Mouse (Mus musculus) adrenal gland, postnatal 14 days (tissue): ENCODE results near the gene Emilin1. TPM values are rescaled to one million over a fixed set of nuclear protein-coding genes. Genes with fewer than 3 reads are reported as not detected.

ENCODE experiments used
- DNase-seq: peaks from one replicate; pipeline ENCODE4 v3.0.0; 2021; ENCODE audit warnings: mixed read lengths
- total RNA-seq: library from RNA; stranded (reverse); gene quantifications from 2 replicates; pipeline ENCODE4 v1.2.3, GENCODE M21; 2021

Gene Emilin1
- total RNA-seq, 1 experiment from 2014 or later, result 46.2 TPM

DNA sequence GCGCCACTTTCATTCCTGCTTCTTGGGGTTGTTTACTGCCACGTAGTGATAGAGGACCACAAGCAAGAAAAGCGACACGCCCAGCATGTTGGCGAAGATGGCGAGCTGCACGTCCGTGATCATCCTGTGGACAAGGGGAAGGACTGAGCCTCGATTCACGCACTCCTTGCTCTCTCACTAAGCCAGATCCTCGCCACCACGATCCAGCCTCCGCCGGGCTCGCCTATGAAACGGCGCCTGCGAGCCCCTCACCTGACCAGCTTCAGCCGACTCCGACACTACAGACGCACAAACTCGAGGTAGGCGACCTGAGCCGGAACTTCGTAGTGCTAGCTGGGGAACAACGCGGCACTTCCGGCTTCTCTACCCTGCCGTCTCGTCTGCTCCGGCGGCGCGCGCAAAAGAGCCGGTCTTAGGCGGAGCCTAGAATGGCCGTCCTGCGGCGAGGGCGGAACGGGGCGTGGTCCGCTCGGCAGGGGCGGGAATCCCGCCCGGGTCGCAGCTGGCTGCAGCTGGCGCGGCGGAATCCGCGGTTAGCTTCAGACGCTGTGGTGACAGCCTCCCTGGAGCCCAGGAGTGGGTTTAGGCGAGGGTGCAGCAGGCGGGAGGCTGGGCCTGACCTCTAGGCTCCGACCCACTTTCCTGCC, 5.7 kb upstream of the Emilin1 start, which contains the start of gene Ost4:
Ost4 (minus strand) TSS at position 376 of the 647 bp plus-strand sequence.
- DNase-seq, result peak; percentile 99

GRCm38 (mm10) chr5:30908426-30909299, 4.5 kb upstream of the Emilin1 start:
- peak; percentile 3 for DNase-seq

DNA sequence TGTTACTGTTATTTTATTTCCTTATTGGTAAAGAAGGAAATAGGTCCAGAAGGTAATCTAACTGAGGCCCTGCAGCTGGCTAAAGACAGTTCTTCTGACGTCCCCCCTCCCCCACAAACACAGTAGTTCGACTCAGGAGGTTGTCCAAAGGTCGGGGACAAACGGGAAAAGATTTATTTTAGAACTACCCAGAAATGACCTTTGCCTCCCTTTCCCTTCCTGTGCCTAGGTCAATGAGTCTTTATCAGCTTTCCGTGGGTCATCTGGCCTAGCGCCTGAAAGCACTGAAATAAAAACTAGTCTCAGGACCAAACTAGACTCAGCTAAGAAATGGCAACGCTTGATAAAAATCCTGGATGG, 3.9 kb upstream of the Emilin1 start:
- DNase-seq, result peak; percentile 53

DNA sequence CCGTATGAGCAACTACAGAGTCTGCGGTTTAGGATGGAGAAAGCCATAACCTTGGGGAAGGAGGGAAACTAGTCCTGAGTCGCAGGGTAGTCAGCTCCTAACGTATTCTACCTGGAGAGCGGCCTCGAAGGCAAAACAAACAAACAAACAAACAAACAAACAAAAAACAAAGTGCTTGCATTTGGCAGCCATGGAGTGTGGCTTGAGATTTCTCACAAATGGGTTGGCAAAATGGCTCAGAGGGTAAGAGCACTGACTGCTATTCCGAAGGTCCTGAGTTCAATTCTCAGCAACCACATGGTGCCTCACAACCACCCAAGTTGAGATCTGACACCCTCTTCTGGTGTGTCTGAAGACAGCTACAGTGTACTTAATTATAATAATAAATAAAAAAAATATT, 3.3 kb upstream of the Emilin1 start:
- DNase-seq, result no peak

- DNase-seq, result peak; percentile 44
These were observed 2.7 kb upstream of the Emilin1 start for GRCm38 (mm10) chr5:30910481-30910880.

DNA sequence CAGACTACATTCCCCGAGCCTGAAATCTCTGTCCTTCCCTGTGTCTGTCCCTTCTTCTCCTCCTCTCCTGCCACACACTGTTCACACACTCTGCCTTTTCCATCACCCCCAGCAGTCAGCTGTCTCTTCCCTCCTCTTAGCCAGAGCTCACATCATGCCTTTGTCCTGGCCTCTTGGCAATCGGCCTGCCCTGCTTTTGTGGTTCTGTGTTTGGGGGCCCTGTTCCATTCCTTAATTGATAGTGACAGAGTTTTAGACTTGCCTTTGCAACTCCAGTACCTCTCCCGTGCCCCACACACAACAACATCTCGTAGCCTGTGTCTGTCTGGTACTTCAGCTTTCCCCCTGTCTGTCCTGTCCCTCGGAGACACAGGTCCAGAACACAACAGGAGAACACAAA, 1.0 kb upstream of the Emilin1 start:
- DNase-seq, result no peak

DNA sequence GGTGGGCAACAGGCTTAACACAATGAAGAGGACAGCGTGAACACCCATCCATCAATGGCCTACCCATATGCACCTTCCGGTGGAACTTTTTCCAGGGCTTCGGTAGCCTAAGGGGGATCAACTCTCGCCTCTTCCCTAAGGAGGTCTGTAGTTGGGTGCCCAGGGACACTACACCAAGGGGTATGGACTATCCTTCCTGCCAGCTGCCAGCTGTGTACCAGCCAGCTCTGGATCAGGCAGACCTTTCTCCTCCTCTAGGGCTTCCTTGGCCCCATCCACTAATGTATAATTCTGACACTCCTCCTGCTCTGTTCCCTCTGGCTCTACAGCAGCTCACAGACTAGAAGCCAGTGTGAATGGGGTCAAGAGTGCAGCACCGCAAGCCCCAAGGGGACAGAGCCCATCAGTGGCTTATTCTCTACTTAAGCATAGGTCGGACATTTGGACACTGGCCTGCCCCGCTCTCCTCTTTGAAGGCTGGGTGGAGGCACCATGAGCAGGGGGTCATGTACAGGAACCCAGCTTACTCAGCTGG, 966 bp downstream of the Emilin1 start:
- DNase-seq, result no peak

- DNase-seq, result no peak
These were observed 1.6 kb downstream of the Emilin1 start for GRCm38 (mm10) chr5:30914849-30915248.

DNA sequence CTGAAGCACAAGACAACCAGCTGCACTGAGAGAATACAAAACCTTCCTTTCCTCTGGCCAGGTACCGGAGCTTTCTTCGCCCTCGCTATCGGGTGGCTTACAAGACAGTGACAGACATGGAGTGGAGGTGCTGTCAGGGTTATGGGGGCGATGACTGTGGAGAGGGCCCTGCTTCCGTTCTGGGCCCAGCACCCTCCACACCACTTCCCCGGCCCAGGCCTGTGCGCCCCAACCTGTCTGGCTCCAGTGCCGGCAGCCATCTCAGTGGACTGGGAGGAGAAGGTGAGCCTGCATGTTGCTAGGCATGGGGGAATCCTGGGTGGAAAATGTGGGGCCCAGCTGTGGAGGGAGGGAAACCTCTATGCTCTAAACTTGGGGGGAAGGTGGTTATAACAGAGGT, 2.3 kb downstream of the Emilin1 start:
- DNase-seq, result no peak

- DNase-seq, result peak; percentile 93
These were observed 2.8 kb downstream of the Emilin1 start for GRCm38 (mm10) chr5:30915974-30916433.

- no peak for DNase-seq
These were observed 3.6 kb downstream of the Emilin1 start for GRCm38 (mm10) chr5:30916841-30917240.

DNA sequence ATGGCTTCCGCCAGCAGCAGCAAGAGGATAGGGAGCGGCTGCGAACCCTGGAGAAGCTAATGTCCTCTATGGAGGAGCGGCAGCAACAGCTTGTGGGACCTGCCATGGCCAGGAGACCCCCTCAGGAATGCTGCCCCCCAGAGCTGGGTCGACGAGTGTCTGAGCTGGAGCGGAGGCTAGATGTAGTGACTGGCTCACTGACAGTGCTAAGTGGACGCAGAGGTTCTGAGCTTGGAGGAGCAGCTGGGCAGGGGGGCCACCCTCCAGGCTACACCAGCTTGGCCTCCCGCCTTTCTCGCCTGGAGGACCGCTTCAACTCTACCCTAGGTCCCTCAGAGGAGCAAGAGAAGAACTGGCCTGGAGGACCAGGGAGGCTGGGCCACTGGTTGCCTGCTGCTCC, 4.1 kb downstream of the Emilin1 start:
- no peak for DNase-seq

DNA sequence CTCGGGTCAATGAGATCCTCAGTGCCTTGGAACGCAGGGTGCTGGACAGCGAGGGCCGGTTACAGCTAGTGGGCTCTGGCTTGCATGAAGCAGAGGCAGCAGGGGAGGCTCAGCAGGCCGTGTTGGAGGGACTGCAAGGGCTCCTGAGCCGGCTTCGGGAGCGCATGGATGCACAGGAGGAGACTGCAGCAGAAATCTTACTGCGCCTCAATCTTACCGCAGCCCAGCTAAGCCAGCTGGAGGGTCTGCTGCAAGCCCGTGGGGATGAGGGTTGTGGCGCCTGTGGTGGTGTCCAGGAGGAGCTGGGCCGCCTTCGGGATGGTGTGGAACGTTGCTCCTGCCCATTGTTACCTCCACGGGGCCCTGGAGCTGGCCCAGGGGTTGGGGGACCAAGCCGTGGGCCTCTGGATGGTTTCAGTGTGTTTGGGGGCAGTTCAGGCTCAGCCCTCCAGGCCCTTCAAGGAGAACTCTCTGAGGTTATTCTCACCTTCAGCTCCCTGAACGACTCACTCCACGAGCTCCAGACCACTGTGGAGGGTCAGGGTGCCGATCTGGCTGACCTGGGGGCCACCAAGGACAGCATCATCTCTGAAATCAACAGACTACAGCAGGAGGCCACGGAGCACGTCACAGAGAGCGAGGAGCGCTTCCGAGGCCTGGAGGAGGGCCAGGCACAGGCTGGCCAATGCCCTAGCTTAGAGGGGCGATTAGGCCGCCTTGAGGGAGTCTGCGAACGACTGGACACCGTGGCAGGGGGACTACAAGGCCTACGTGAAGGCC, 4.9 kb downstream of the Emilin1 start:
- DNase-seq, result no peak

DNA sequence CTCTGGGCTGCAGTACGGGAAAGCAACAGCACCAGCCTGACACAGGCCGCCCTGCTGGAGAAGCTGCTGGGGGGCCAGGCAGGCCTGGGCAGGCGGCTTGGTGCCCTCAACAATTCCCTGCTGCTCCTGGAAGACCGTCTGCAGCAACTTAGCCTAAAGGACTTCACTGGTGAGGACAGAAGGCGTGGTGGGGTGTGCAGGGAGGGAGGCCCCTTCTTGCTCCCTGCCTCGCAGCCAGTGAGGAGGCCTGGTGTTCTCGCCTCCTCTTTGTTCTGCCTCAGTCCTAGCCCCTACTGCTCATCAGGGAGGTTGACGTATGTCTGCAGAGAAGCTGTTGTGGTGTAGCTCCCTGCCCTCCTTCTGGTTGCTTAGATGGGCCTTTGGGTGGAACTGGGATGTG, 5.5 kb downstream of the Emilin1 start:
- DNase-seq, result no peak

DNA sequence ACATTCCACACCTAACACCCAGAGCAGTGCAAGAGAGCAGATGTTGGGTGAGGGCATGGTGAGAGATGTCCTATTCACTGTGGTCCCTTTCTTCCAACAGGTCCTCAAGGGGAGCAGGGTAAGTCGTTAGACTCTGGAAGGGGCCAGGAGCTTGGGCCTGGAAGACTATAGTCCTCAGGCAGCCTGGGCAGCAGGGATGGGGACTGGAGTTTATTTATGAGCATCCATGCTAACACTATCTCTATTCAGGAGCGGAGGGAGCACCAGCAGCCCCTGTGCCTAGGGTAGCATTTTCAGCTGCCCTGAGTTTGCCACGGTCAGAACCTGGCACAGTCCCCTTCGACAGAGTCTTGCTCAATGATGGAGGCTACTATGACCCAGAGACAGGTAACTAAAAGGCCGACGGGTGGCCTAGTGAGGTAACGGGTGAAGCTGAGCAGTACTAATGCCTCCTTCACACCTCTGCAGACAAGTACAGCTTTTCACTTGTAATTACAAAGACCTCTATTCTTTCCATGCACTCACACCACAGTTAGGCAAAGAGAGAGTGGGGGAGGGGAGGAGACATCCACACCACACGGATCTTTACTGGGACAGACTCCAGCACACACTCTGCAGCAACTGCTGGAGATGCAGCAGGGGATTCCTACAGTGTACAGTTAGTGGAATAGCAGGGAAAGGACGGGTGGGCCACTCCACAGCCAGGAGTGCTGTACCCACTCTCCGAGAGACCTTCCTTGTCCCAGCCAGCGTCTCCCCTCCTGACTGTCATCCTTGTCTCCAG, 6.8 kb downstream of the Emilin1 start:
- DNase-seq, result no peak

DNA sequence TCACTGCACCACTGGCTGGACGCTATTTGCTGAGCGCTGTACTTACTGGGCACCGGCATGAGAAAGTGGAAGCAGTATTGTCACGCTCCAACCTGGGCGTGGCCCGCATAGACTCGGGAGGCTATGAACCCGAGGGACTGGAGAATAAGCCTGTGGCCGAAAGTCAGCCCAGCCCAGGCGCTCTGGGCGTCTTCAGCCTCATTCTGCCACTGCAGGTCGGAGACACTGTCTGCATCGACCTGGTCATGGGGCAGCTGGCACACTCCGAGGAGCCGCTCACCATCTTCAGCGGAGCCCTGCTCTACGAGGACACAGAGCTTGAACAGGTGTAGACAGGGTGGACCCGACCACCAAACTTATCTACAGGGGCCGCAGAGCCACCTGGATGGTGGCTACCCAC, 7.4 kb downstream of the Emilin1 start:
- no peak for DNase-seq

- DNase-seq, result peak; percentile 96
These were observed 8.2 kb downstream of the Emilin1 start, which contains the start of gene Khk for GRCm38 (mm10) chr5:30921256-30922033. Khk (plus strand) TSS chr5:30921431.

DNA sequence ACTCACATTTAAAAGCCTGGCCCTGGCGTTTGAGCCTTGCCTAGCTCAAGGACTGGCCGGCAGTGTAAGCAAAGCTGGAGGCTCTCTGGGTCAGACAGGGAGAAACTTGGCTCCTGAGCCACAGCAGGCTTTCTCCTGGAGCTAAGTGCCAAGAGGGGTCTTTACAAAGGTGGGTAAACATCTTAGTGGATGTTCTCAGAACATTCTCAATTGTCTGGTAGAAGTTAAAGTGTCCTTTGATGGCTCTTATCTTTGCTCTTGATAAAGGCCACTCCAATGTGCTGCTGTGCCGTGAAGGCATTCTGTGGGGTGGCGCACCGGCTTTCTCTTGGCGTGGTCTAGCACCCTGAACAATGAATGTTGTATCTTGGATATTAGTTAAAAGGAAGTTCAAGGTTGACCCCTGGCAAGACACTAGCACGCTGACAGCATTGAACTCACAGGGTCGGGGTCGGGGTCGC, 9.4 kb downstream of the Emilin1 start:
- DNase-seq, result no peak

DNA sequence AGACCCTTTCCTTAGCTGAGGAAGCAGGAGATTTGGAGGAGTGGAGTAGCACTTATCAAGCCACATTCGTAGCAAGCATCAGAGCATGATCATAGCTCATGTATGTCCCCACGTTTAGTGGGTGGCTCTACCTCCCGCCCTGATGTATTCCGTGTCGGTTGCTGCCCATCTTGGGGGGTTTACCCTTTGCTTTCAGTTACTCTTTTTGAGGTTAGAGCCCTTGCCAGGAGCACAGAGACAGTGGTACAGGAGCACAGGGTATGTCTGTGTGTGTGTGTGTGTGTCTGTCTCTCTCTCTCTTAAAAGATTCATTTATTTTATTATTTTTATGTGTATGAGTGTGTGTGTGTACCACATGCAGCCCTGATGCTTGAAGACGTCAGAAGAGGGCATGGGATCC, 9.9 kb downstream of the Emilin1 start:
- no peak for DNase-seq

DNA sequence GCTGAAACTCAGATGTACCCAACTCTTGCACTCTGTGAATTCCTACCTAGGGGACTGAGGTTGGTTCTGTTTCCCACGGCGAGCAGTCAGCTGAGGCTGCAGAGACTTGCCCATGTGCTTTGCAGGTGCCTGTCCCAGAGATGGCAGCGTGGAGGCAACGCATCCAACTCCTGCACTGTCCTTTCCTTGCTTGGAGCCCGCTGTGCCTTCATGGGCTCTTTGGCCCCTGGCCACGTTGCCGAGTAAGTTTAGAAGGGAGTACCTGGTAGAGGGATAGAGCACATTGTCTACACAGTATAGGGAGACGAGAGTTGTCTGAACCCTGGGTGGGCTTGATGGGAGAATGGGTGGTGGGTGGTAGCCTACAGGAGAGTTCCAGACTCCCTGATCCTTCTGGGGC, 11.4 kb downstream of the Emilin1 start:
- no peak for DNase-seq

DNA sequence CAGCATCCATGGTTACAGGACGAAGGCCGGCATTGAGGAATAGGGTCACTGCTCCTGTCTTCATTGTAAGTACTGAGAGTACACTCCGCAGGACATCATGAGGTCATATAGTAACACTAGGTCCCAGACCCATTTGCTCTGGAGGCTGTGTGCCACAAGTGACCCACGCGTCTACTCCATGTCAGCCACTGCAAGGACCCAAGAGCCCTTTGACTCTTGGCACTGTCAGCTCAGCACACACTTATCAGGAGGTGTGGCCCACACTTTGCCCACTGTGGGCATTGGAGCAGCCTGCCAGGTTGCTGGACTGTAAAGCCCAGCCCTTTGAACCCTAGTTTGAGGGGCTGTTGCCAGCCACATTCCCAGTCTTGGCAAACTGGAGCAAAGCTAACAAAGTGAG, 12.0 kb downstream of the Emilin1 start:
- no peak for DNase-seq
